Mouse (Mus musculus) forebrain, postnatal 0 days (tissue): ENCODE measurements around the gene Abr. TPM values are rescaled to one million over a fixed set of nuclear protein-coding genes. Genes with fewer than 3 reads are reported as not detected.

Experiments
- ATAC-seq: fragments of 200-750 bp; cut with Nextera tagmentation; 2 replicates; pipeline ENCODE4 v1.8.0; 2017; ENCODE audit warnings: mild to moderate bottlenecking, moderate library complexity
- DNase-seq: peaks from one replicate; pipeline ENCODE4 v3.0.0-alpha.2; 2015
- H3K27ac ChIP-seq: fragments of 300-500 bp; sonication (generic); 2 replicates; pipeline ENCODE4 v1.5.1; 2014; ENCODE audit warnings: low read depth, mild to moderate bottlenecking, antibody characterized with exemption, low read length, moderate library complexity, mixed read lengths
- H3K27me3 ChIP-seq: fragments of 300-500 bp; sonication (generic); 2 replicates; pipeline ENCODE4 v1.6.1; 2014; ENCODE audit warnings: mild to moderate bottlenecking, low read length, mixed read lengths; ENCODE audit not compliant: insufficient read depth
- H3K36me3 ChIP-seq: fragments of 300-500 bp; sonication (generic); 2 replicates; pipeline ENCODE4 v1.6.1; 2014; ENCODE audit warnings: mild to moderate bottlenecking, moderate library complexity; ENCODE audit not compliant: insufficient read depth
- H3K4me1 ChIP-seq: fragments of 300-500 bp; sonication (generic); 2 replicates; pipeline ENCODE4 v1.6.1; 2014; ENCODE audit warnings: antibody characterized with exemption; ENCODE audit not compliant: insufficient read depth
- H3K4me2 ChIP-seq: fragments of 300-500 bp; sonication (generic); 2 replicates; pipeline ENCODE4 v1.6.1; 2014; ENCODE audit warnings: low read depth, mild to moderate bottlenecking, moderate library complexity
- H3K4me3 ChIP-seq: fragments of 300-500 bp; sonication (generic); 2 replicates; pipeline ENCODE4 v1.5.1; 2014; ENCODE audit warnings: low read depth, low read length, mixed read lengths
- H3K9ac ChIP-seq: fragments of 300-500 bp; sonication (generic); 2 replicates; pipeline ENCODE4 v1.6.1; 2014; ENCODE audit warnings: mild to moderate bottlenecking
- H3K9me3 ChIP-seq: fragments of 300-500 bp; sonication (generic); 2 replicates; pipeline ENCODE4 v1.6.1; 2016; ENCODE audit warnings: low read length
- CTCF ChIP-seq: sonication (generic); IDR thresholded peaks from 2 replicates; pipeline ENCODE4 v1.5.1; 2016; ENCODE audit warnings: antibody characterized with exemption, control low read depth, low read depth
- WGBS: fragments of 180-500 bp; shearing (Covaris S2); extraction: QIAGEN DNeasy Blood & Tissue Kit; methylation state at CpG from one replicate; pipeline ENCODE4 v1.1.7; 2014; 5-methylcytosine and 5-hydroxymethylcytosine counted together
- polyA plus RNA-seq: library from polyadenylated mRNA; unstranded; fragments of >200 nt; fragmentation: Nextera tagmentation; extraction: Ambion mirVana; gene quantifications from 2 replicates; pipeline ENCODE4 v1.2.1, GENCODE M21; 2015
- total RNA-seq: library from RNA; depleted of rRNA; stranded (reverse); fragments of >200 nt; gene quantifications from 2 replicates; pipeline ENCODE4 v1.2.3, GENCODE M21; 2014

Gene Abr
- total and polyA plus RNA-seq, 2 experiments from 2014 or later, result 110 to 262 TPM

- Histone ChIP-seq H3K36me3 (no peaks in the 10 kb centered on the region), H3K4me2 (peak overlapping the region; percentile 15; the same call in 1 of the 2 replicates), H3K27ac (peak overlapping the region; percentile 75), H3K4me1 (peaks cover 29% of the 10 kb centered on the region), H3K9me3 (no peaks in the 10 kb centered on the region), H3K27me3 (no peaks in the 10 kb centered on the region), H3K4me3 (no peak overlapping the region), H3K9ac (peak overlapping the region; percentile 28; the same call in 1 of the 2 replicates)
- WGBS, result 13% methylated on average over 7 of the region's 7 CpGs
- TF ChIP-seq CTCF, result no peak
- ATAC-seq (peak; percentile 99), DNase-seq (peak; percentile 82)
Measured at GRCm38 (mm10) chr11:76530966-76531678, 91.0 kb downstream of the Abr start.

- WGBS, result 71% methylated on average over 15 of the region's 15 CpGs
- Histone ChIP-seq H3K4me1 (peaks cover 30% of the 10 kb centered on the region), H3K4me3 (no peak overlapping the region), H3K9ac (peak overlapping the region; percentile 28; the same call in 1 of the 2 replicates), H3K36me3 (no peaks in the 10 kb centered on the region), H3K27me3 (no peaks in the 10 kb centered on the region), H3K4me2 (no peak overlapping the region; the same call in 1 of the 2 replicates), H3K9me3 (no peaks in the 10 kb centered on the region), H3K27ac (peak overlapping the region; percentile 75)
- DNase-seq, result peak; percentile 40
- no peak for TF ChIP-seq CTCF
- ATAC-seq, result peak; percentile 37
Measured at GRCm38 (mm10) chr11:76530168-76530935, 91.8 kb downstream of the Abr start.

GRCm38 (mm10) chr11:76529352-76530141, 92.6 kb downstream of the Abr start:
- H3K4me1 ChIP-seq, result peaks cover 37% of the 10 kb centered on the region
- ATAC-seq (peak; percentile 28; the same call in 1 of the 2 replicates), DNase-seq (no peak)
- H3K9me3 ChIP-seq, result no peaks in the 10 kb centered on the region
- H3K27ac ChIP-seq, result peak overlapping the region; percentile 75; the same call in 1 of the 2 replicates
- H3K4me3 ChIP-seq, result no peak overlapping the region
- no peak overlapping the region for H3K4me2 ChIP-seq
- no peak overlapping the region for H3K9ac ChIP-seq
- 55% methylated on average over 6 of the region's 6 CpGs for WGBS
- TF ChIP-seq CTCF, result no peak
- no peaks in the 10 kb centered on the region for H3K36me3 ChIP-seq
- no peaks in the 10 kb centered on the region for H3K27me3 ChIP-seq

DNA sequence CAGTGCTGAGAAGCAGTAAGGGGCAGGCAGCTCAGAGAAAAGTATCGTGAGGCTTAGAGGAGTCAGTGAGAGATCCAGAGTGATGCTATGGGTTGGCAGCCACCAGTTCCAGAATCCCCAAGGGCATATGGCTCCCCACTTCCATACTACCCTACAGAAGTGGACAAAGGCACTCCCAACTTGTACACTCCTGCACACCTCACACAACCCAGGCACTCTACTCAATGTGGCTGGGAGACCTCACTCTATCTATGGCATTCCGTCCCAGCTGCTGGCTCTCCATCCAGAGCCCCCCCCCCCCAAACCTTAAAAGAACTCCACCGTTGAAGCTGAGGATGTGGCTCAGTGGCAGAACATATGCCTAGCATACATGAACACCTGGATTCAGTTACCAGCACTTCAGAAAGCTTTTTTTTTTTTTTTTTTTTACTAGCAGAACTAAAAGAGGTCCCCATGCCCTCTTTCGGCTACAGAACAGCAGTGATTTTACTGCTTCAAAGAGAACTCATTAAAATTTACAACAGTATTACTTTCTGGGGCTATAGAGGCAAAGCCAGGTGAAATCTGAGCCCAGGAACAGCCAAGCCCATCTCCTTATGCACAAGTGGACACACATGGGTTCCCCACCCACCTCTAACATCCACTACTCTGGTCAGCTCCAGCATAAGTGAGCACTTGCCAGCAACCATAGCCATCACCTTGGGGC, 96.3 kb downstream of the Abr start:
- Histone ChIP-seq H3K4me2 (no peak overlapping the region), H3K27ac (no peak overlapping the region), H3K9ac (no peak overlapping the region), H3K9me3 (no peaks in the 10 kb centered on the region), H3K4me1 (peaks cover 26% of the 10 kb centered on the region), H3K36me3 (no peaks in the 10 kb centered on the region), H3K27me3 (no peaks in the 10 kb centered on the region), H3K4me3 (no peak overlapping the region)
- ATAC-seq (no peak), DNase-seq (no peak)
- TF ChIP-seq CTCF, result no peak
- 85% methylated on average over 4 of the region's 4 CpGs for WGBS

- peak; percentile 63 for ATAC-seq
- peak; percentile 98 for TF ChIP-seq CTCF
- H3K4me3 ChIP-seq, result no peak overlapping the region
- H3K4me1 ChIP-seq, result peaks cover 18% of the 10 kb centered on the region
- no peak overlapping the region for H3K4me2 ChIP-seq
- H3K9ac ChIP-seq, result no peak overlapping the region
- DNase-seq, result peak; percentile 85
- no peaks in the 10 kb centered on the region for H3K27me3 ChIP-seq
- 11% methylated on average over 8 of the region's 8 CpGs for WGBS
- H3K9me3 ChIP-seq, result no peaks in the 10 kb centered on the region
- H3K27ac ChIP-seq, result no peak overlapping the region
- H3K36me3 ChIP-seq, result no peaks in the 10 kb centered on the region
Measured at GRCm38 (mm10) chr11:76524947-76525346, 97.2 kb downstream of the Abr start.

GRCm38 (mm10) chr11:76523356-76523755, 98.8 kb downstream of the Abr start:
- WGBS, result 18% methylated on average over 4 of the region's 4 CpGs
- DNase-seq (no peak), ATAC-seq (peak; percentile 23; the same call in 1 of the 2 replicates)
- no peaks in the 10 kb centered on the region for H3K36me3 ChIP-seq
- peaks cover 9% of the 10 kb centered on the region; the same call in 1 of the 2 replicates for H3K4me1 ChIP-seq
- no peaks in the 10 kb centered on the region for H3K27me3 ChIP-seq
- no peak overlapping the region for H3K4me3 ChIP-seq
- no peak for TF ChIP-seq CTCF
- no peak overlapping the region for H3K4me2 ChIP-seq
- H3K27ac ChIP-seq, result no peak overlapping the region; the same call in 1 of the 2 replicates
- no peak overlapping the region for H3K9ac ChIP-seq
- no peaks in the 10 kb centered on the region for H3K9me3 ChIP-seq
